Mouse (Mus musculus) urinary bladder, postnatal 0 days (tissue): Measurements from ENCODE around the gene Trank1. TPM values are rescaled to one million over a fixed set of nuclear protein-coding genes. Genes with fewer than 3 reads are reported as not detected.

Experiments
- polyA plus RNA-seq: library from polyadenylated mRNA; unstranded; fragments of >200 nt; fragmentation: Nextera tagmentation; extraction: Ambion mirVana; gene quantifications from 2 replicates; pipeline ENCODE4 v1.2.1, GENCODE M21; 2015

Gene Trank1
- polyA plus RNA-seq, result 0.04 and 0.08 TPM in 2 replicates

GRCm38 (mm10) chr9:111311031-111311842 is at the start of gene Trank1:
Gene Trank1 (plus strand): TSS chr9:111311739.

GRCm38 (mm10) chr9:111271434-111272160 is 39.9 kb upstream of the Trank1 start, which contains the start of the genes Mlh1 and Epm2aip1:
Gene Mlh1 (minus strand): TSS chr9:111271791.
Gene Epm2aip1 (plus strand): TSS chr9:111271929.

GRCm38 (mm10) chr9:111438904-111439835 is 127.6 kb downstream of the Trank1 start, which contains the start of gene Dclk3:
Gene Dclk3 (plus strand): TSS chr9:111439081.

Other genes with a start within 250 kb of the Trank1 start
- 27.0 and 27.8 TPM in 2 replicates for gene Lrrfip2, start 194.1 kb upstream of the Trank1 start, polyA plus RNA-seq
- gene Mlh1, start 39.9 kb upstream of the Trank1 start, polyA plus RNA-seq, result 17.1 and 18.0 TPM in 2 replicates
- gene Epm2aip1, start 39.8 kb upstream of the Trank1 start, polyA plus RNA-seq, result 10.1 and 13.3 TPM in 2 replicates
- 0.10 TPM in 2 replicates for gene Dclk3, start 127.3 kb downstream of the Trank1 start, polyA plus RNA-seq